Mouse (Mus musculus) heart, postnatal 14 days (tissue): ENCODE data around the gene Ptgdr2. TPM values are rescaled to one million over a fixed set of nuclear protein-coding genes. Genes with fewer than 3 reads are reported as not detected.

Experiments
- DNase-seq, 2 experiments: peaks; one replicate each; pipeline ENCODE4 v3.0.0; 2021 to 2022
- intact Hi-C: fragments of 180-260 bp; cut with DNase I; formaldehyde crosslinking; loops from one replicate; pipeline ENCODE4 v1.15.1; 2025
- total RNA-seq, 2 experiments: library from RNA; stranded (reverse); gene quantifications; 2 replicates each; pipeline ENCODE4 v1.2.3; 2021

Ptgdr2 gene
- total RNA-seq, 2 experiments from 2014 or later, result 0.14 TPM; not detected in 1

GRCm38 (mm10) chr19:10970457-10970856, 33.5 kb downstream of the Ptgdr2 start:
- intact Hi-C loops, result no loop called here
- no peak for DNase-seq

GRCm38 (mm10) chr19:10972660-10973059, 35.7 kb downstream of the Ptgdr2 start:
- intact Hi-C loops, result no loop called here
- no peak for DNase-seq

- DNase-seq, result no peak
- intact Hi-C loops, result no loop called here
These were observed 36.2 kb downstream of the Ptgdr2 start for GRCm38 (mm10) chr19:10973187-10973586.

GRCm38 (mm10) chr19:10974238-10974865, 37.4 kb downstream of the Ptgdr2 start, which contains the start of gene Ms4a10:
TSS of gene Ms4a10 (minus strand) at chr19:10974670.
- DNase-seq, result no peak
- intact Hi-C loops, result no loop called here

GRCm38 (mm10) chr19:10975187-10975586, 38.2 kb downstream of the Ptgdr2 start:
- intact Hi-C loops, result no loop called here
- DNase-seq, result no peak

GRCm38 (mm10) chr19:10976318-10976717, 39.4 kb downstream of the Ptgdr2 start:
- peak; percentile 20 to 44 for DNase-seq
- intact Hi-C loops, result no loop called here

- intact Hi-C loops, result no loop called here
- peak; percentile 83 to 87 for DNase-seq
These were observed 42.5 kb downstream of the Ptgdr2 start for GRCm38 (mm10) chr19:10979184-10980168.

- intact Hi-C loops, result no loop called here
- DNase-seq, result no peak
These were observed 43.2 kb downstream of the Ptgdr2 start for GRCm38 (mm10) chr19:10980210-10980609.

- peak; percentile 51 to 60 for DNase-seq
- intact Hi-C loops, result no loop called here
These were observed 46.2 kb downstream of the Ptgdr2 start for GRCm38 (mm10) chr19:10983146-10983545.

- intact Hi-C loops, result no loop called here
- DNase-seq, result no peak
These were observed 47.6 kb downstream of the Ptgdr2 start for GRCm38 (mm10) chr19:10984551-10984950.

- DNase-seq, result no peak
- intact Hi-C loops, result no loop called here
These were observed 48.9 kb downstream of the Ptgdr2 start for GRCm38 (mm10) chr19:10985889-10986288.

- intact Hi-C loops, result no loop called here
- no peak for DNase-seq
These were observed 51.6 kb downstream of the Ptgdr2 start for GRCm38 (mm10) chr19:10988563-10988962.

GRCm38 (mm10) chr19:10990751-10991150, 53.8 kb downstream of the Ptgdr2 start:
- no peak for DNase-seq
- intact Hi-C loops, result no loop called here

GRCm38 (mm10) chr19:10991911-10992310, 55.0 kb downstream of the Ptgdr2 start:
- intact Hi-C loops, result no loop called here

More at GRCm38 (mm10) chr19:10991911-10992310, 55.0 kb downstream of the Ptgdr2 start:
- DNase-seq, result no peak

Other genes starting within 250 kb of the Ptgdr2 start
- gene Vps37c, start 248.4 kb upstream of the Ptgdr2 start, total RNA-seq, result 10 to 100 TPM; 18.6 to 20.0 TPM
- gene Cd5, start 198.2 kb upstream of the Ptgdr2 start, total RNA-seq, result 1 to 10 TPM in 1 of 2 experiments, under 1 TPM in 1; 0.36 to 4.9 TPM
- gene Cd6, start 107.1 kb upstream of the Ptgdr2 start, total RNA-seq, result 1 to 10 TPM in 1 of 2 experiments, under 1 TPM in 1; 0.41 to 3.6 TPM
- gene Slc15a3, start 97.4 kb upstream of the Ptgdr2 start, total RNA-seq, result 1 to 10 TPM; 2.6 to 2.9 TPM
- 10 to 100 TPM; 18.6 to 23.6 TPM for gene Tmem132a, start 67.2 kb upstream of the Ptgdr2 start, total RNA-seq
- 10 to 100 TPM; 80.3 to 85.0 TPM for gene Tmem109, start 55.2 kb upstream of the Ptgdr2 start, total RNA-seq
- gene Prpf19, start 41.9 kb upstream of the Ptgdr2 start, total RNA-seq, result 100 to 1,000 TPM; 184 to 192 TPM
- not detected for gene Zp1, start 16.5 kb upstream of the Ptgdr2 start, total RNA-seq
- gene Ccdc86, start 12.1 kb downstream of the Ptgdr2 start, total RNA-seq, result 1 to 10 TPM; 5.3 to 6.4 TPM
- gene Ms4a10, start 37.5 kb downstream of the Ptgdr2 start, total RNA-seq, result not detected
- gene Ms4a15, start 56.1 kb downstream of the Ptgdr2 start, total RNA-seq, result not detected
- not detected for gene Ms4a18, start 80.9 kb downstream of the Ptgdr2 start, total RNA-seq
- 1 to 10 TPM; 1.8 to 2.7 TPM for gene Ms4a8a, start 143.9 kb downstream of the Ptgdr2 start, total RNA-seq
- not detected for gene 1700017D01Rik, start 193.7 kb downstream of the Ptgdr2 start, total RNA-seq
- not detected for gene 1700025F22Rik, start 228.2 kb downstream of the Ptgdr2 start, total RNA-seq